Mouse (Mus musculus) gonadal fat pad, adult 2 months (tissue): Measurements from ENCODE around the gene Map7d1. TPM values are rescaled to one million over a fixed set of nuclear protein-coding genes. Genes with fewer than 3 reads are reported as not detected.

ENCODE experiments used
- DNase-seq: peaks from one replicate; pipeline ENCODE4 v3.0.0-alpha.2; 2012; ENCODE audit warnings: low read depth
- polyA plus RNA-seq: library from polyadenylated mRNA; depleted of rRNA; stranded (reverse); fragments of >200 nt; gene quantifications from 2 replicates; pipeline ENCODE4 v1.2.3, GENCODE M21; 2012; rRNA removed

Gene Map7d1
- 52.8 and 57.0 TPM in 2 replicates for polyA plus RNA-seq

DNA sequence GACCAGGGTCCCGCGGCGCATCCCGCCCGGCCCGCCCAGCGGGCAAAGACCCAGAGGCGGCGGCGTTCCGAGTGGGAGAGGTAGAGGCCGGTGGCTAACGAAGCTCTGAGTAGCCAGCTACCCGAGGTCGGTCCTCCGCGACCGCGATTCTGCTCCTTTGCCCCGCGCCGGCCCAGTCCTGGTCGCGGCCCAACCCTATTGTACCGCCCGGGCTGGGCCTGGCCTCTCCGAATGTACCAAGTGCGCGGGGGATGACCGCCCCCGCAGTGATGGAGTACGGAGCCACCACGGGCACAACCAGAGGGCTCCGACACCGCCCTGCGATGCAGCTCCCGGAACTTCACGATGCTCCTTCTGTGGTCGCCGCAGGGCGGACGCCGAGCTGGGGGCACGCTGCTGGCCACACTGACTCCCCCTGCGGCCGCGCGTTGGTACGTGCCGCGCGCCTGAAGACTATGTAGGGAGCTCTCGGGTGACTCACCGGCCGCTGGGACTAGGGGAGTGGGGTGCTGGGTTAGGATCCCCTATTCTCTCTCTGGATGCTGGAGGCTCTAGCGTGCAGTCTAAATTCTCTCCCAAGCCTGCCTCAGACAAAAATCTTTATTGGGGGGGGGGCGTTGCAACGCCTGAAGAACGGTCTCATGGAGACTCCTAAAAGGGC lies at the start of gene Map7d1:
TSS of gene Map7d1 (minus strand) at position 213 of the 661 bp plus-strand sequence.
- DNase-seq: no peak

DNA sequence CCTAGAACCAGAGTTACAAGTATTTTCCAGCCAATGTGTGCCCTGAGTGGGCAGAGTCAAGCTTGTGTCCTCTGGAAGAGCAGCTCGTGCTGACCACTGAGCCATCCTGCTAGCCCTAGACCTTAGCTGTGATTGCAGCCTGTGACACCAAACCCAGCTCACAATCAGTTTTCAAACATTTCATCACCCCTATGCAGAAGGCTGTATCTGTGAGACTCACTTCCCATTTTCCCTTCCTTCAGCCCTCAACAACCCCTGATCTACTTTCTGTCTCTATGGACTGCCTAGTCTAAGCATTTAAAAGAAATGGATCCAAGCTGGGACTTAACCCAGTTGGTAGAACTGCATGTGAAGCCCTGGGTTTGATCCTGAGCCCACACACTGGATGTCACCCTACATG lies 49.3 kb upstream of the Map7d1 start:
- no peak for DNase-seq

DNA sequence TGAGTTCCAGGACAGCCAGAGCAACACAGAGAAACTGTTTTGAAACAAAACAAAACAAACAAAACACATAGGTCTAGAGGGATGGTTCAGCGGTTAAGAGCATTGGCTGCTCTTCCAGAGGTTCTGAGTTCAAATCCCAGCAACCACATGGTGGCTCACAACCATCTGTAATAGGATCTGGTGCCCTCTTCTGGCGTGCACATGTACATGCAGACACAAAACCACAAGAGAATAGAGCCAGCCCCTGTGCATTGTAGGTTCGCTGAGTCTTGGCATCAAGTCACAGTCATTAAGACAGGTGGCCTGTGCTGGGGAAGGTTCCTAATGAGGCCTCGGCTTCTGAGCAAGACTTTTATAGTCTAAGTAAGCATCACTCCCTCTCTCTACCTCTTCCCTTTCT lies 47.7 kb upstream of the Map7d1 start:
- DNase-seq: no peak

DNA sequence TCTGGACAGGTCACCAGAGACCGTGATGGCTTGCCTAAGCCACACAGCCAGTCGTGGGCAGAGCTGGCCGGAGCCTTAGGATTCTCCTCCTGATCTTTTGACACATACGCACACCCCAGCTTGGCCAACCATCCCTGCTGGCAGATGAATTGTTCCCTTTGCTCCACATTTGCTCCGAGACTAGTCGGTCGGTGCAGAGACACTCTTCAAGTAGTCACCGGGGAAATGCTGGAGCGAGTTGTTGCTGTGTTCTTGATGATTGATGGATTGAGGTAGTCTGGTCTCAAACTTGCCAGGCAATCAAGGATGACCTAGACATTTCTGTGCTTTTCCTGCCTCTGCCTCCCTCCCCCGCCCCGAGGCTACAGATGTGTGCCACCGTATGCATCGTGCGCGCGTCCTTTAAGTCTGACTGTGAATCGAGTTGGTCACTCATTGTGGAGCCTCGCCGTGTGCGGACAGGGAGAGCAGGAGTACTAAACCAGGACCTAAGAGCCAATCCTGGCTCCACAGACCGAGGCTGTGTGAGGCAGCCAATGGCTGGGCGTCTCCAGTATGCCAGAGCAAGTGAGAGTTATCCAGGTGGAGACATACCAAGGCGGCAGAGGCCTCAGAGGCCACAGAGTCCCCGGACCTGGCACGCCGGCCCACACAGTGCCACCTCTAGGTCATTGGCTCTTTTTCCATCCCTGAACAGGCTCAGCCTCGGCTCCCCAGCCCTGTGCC lies 45.6 kb upstream of the Map7d1 start:
- DNase-seq: no peak

DNA sequence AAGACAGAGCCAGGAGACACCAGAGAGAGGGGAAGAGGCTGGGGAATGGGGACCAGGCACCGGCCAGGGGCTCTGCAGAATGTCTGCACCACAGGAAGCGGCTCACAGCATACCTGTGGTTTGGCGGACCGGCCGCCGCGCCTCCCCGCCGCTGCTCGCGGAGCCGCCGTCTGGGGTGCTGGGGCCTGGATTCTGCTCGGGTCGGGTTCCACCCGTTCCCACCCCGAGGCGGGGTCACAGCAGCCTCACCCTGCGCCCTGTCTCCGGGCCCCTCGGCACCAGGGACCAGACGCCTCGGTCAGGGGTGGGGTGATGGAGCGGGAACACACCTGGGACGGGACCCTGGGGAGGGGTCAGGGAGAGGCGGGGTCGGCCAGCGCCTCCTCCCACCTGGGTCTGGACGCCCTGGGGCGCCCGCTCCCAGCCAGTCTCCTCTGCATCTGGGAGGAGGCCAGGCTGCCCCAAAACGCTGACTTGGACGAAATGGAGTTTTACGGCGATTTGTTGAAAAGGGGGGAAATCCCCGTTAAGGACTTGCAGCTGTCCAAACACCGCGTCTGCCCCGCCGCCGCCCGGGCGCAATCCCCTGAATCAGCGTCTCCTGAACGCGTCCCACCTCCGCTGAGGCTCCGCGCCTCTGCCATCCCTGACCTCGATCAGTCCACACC lies 44.9 kb upstream of the Map7d1 start:
- DNase-seq: no peak

DNA sequence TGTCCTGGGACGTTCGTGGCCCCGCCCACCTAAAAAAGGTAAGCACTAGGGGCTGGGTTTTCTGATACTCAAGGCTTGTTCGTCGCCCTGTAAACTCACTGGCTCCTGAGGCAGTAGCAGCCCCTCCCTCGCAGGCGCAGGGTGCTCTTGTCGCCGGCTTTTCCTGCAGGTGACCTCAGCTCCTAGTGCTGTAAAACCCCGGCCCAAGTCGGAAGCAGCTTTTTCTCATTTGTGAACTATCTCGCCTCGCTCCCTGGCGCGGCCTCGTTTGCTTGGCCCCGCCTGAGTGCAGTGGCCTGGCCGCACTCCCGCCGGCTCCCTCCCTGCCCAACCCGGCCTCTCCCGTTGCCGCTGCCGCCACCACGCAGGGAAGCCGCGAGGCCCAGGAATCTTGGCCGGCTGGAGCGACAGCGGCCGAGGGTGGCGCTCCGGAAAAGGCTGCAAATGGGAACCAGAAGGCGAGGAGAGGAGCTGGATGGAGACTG lies 40.5 kb upstream of the Map7d1 start:
- no peak for DNase-seq

DNA sequence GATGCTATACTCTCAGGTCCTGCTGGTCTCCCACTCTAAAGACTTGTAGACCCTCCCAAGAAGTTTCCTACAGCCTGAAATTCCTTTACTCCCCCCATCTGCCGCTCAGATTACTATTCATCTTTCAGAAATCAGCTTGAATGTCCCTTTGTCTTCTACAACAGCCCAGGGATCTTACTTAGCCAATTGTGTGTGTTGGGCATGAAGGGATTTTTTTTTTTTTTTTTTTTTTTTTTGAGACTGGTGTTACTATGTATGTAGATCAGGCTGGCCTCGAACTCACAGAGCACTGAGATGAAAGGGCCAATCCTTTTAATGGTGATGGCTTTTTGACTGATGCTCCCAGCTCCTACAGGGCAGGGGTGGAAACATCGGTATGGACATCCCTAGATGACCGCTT lies 39.8 kb upstream of the Map7d1 start:
- no peak for DNase-seq

DNA sequence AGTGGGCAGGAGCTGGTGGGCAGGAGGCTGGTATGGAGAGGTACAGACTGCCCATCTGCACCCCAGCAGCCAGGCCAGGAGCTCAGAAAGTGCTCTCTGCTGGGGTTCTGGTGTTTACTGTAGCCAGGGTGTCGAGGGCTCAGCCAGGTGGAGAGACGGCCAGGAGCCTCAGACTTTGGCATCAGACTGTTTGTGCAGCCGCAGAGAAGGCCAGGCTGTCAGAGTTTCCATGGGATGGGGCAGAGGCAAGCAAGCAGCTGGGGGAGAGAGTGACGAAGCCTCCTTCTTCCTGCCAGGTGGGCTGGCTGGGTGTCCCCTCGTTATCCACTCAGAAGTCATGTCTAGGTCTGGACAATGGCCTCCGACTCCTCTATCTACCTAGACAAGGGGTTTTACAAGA lies 39.0 kb upstream of the Map7d1 start:
- DNase-seq: no peak

DNA sequence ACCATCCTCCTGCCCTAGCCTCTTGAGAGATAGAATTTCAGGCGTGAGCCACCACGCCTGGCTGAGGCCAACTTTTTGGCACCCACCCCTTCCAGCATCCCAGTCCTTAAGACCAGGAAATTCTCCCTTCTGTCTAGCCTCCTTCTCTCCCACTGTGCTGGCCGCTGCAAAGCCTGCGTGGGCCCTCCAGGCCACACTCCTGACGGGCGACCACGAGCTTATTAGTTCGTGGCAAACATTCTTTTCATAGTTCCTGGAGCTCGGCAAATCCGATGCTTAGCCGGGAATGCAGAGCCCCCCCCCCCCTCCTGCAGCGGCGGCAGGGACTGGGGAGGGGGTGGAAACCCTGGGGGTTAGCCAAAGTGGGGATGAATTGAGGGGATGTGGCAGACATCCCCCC lies 35.1 kb upstream of the Map7d1 start:
- DNase-seq: no peak

DNA sequence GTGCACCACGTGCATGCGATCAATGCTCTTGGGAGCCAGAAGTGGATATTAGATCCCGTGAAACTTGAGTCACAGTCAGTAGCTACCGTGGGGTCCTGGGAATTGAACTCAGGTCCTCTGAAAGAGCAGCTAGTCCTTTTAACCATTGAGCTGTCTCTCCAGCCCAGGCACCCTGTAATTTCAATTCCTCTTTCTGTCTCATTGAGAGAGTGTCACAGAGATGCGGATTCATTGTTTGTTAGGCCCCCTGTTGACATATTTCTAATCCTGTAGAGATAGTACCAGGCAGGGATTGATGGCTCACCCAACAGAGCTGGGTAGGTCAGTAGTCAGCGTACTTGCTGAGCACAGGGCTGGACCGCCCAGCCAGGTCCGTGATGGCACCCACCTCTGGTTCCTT lies 34.2 kb upstream of the Map7d1 start:
- DNase-seq: no peak

DNA sequence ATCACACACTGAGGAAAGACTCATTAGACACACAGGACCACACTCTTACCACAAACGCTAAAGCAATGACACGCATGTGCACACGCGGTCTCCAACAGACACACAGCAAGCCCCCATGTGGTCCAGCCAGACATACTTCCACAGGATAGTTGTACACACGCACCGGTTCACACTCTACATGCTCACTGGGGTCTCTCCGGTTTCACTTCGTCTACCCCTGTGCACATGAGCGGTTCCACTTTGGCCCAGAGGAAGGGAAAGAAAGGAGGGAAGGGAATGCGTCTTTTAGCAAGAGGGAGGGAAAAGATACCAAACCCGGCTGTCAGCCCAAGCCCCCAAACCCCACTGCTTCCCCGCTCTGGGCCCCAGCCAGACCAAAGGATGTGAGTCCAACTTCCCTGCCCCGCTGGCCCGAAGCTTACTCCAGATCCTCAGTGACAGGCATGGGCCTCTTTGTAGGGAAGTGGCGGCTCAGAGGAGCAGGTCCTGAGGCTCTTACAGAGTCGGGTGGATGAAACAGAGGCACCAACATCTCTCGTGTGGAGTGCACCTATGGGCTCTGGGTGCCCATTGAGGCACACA lies 32.0 kb upstream of the Map7d1 start:
- DNase-seq: no peak

DNA sequence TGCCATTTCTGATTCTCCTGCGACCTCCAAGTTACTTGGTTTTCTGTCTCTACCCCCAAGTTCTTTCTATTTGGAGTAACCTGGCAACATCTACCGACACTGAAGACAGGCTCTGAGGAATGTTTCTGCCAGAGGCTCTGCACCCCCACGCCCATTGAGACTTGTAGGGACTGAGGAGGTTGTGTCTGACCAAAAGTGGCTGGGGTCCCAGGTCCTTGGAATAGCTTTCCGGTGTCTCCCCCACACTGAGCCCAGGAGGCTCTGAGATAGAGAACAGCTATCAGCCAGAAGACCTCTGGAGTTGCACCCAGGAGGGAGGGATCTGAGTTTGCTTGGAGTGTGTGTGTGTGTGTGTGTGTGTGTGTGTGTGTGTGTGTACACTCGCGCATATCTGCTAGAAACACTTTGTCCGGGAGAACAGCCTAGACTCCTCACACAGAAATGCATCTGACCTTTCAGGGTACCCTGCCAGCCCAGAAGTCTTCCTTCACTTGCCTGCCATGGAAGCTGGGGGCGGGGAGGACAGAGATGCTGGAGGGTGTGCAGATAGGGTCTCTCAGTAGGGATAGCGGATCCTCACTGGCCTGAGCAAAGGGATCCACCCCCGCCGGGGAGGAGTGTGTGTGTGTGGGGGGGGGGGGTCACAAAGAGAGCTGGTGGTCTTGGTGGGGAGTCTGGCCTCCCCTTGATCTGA lies 31.3 kb upstream of the Map7d1 start:
- no peak for DNase-seq

DNA sequence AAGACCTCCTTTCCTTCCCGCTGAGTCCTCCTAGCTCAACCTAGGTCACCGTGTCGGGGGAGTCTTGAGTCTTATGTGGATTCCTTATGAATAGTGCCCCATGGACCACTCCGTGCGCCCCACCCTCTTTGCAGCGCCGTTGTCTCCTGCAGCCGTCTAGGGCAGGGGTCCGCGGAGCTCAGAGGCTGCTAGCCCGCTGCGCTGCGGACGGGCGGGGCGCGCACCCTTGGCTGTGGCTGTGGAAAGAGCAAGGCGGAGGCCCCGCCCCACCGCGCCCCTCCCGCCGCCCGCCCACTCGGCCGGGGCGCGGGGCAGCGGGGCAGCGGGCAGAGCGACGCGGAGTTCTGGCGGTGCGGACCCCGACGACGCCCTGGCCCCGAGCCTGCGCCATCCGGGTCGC lies 30.3 kb upstream of the Map7d1 start, which contains the start of gene Col8a2:
TSS of gene Col8a2 (plus strand) at position 302 of the 400 bp plus-strand sequence.
- DNase-seq: no peak

DNA sequence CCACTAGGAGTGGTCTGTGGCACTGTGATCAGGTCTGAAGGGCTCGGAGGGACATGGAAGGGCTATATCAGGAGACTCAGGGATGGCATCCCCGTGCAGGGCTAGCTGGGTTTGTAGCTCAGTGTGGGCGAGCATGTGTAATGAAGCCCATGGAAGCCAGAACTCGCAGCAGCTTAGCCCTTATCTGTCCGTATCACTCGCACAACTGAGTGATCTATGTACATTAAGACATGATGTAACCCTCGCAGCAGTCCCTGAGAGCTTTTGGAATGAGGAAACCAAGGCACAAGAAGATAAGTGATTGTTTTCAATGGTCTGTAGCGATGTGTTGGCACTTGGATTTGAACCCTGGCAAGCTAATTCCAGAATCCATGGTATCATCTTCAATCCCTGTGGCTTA lies 27.4 kb upstream of the Map7d1 start:
- no peak for DNase-seq

DNA sequence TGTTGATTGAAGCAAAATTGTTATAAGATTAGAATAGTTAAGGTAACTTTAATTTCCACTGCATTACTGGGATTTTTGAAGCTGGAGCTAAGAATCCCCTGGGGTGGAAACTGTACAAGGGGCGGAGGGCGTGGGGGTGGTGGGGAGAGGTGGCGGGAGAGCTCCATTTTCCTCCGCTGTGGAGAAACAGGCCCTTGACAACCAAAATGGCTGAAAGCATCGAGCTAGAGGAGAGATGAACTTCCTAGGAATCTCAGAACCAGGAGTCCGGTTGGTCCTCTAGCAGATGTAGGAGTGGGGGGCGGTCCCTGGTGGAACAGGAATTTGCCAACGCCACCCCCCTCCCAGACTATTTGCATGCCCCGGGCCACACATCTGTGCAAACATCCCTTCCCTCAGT lies 25.6 kb upstream of the Map7d1 start:
- DNase-seq: no peak

DNA sequence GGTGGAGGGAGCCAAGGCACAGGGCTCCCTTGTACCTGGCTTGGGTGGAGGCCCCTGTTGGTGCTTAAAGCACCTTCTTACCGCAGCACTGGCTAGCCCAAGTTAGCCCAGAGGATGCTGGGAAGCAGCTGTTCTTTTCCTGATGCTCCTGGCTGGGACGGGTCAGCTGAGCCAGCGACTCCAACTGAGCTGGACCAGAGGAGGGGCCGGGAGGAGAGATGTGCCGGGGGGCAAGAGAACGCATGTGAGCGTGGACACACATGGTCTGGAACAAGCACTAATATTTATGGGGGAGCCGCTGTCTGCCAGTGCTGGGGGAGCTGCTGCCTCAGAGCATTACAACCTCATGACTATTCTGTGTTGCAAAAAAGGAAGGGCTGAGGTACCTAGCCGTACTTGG lies 22.8 kb upstream of the Map7d1 start:
- DNase-seq: no peak

DNA sequence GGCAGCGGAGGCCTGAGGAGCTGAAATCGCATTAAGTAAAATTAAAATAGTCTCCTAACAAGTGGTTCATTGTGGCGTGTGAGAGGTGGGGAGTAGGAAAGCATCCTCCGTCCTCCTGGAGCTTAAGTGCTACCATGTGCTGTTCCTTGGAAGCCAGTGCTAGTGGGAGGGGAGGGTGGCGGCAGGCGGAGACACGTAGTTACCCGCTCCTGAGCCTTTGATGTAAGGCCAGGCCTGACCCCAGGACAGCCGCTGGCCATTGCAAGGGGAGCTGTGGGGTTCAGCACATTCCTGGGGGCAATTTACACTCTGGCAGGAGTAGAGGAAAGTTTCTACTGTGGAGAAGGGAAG lies 22.4 kb upstream of the Map7d1 start:
- no peak for DNase-seq

DNA sequence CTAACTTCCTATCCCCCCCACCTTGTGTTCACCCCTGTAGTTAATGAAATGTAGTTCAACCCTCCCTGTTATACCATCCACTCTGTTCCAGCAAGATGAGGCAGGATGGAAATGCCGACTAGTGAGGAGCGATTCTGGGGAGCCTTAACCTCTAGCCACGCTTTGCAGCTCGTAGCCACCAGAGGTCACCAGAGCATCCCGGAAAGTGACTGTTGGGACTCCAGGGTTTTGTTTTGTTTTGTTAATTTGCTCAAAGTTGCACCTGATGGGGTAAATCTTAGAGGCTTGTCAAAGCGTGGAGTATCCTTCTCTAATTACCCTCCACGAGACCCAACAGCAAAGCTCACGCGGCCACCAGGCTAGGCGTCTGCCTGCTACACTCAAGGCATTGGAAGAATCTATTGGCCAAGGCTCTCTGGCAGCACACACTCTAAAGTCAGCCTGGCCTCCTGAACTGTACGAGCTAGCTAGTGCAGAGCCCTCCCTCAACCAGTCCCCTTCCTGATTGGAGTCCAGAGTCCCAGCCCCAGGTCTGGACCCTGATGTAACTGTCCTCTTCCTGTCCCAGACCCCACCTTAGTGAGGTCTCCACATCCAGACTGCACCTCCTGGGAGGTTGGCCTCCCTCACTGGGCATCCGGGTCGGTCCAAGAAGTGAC lies 21.9 kb upstream of the Map7d1 start:
- DNase-seq: no peak

DNA sequence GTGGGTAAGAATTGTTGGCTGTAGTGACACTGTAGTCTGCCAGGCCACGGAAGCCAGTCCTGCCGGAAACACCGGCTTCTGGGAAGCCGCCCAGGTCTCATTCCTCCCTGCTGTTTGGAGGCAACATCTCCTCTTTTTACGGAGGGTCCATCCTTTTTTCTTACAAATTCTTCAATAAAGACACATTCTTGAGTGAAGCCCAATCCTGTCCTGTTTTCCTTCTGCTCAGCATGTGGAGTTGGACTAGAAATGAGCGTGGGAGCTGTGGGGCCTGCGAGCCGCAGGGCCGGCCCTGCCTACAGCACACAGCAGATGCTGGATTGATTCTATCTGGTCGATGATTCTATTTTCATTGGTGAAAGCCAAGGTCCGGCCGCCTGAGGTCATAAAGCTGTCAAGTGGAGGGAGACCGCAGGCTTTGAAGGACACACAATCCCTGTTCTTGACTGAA lies 19.6 kb upstream of the Map7d1 start:
- DNase-seq: no peak

DNA sequence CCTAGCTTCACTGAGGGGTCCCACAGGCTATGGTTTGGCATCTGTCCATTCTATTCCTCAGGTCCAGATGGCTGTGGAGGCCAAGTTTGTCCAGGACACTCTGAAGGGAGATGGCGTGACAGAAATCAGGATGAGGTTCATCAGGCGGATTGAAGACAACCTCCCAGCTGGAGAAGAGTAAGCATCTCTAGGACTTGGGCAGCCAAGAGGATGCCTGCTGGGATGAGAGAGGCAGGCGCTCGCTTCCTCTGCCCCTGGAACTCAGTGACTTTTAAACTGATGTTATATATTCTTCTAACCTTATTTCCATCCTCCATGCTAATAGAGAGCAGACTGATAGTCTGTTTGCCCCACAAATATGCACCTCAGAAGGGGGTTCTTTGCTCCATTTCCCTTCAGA lies 18.9 kb upstream of the Map7d1 start:
- no peak for DNase-seq

DNA sequence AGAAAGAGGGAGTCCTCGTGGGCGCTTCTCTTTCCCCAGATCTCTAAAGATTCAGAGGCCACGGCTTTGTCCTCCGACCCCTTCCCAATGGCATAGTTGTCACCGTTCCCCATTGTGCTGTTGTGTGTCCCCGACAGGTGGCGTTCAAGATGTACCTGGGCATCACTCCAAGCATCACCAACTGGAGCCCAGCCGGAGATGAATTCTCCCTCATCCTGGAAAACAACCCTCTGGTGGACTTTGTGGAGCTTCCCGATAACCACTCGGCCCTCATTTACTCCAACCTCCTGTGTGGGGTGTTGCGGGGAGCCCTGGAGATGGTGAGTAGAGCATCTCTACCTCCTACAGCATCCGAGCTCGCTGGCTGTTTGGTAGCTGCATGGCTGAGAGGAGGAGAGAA lies 17.6 kb upstream of the Map7d1 start:
- DNase-seq: no peak
